Mouse (Mus musculus): Measurements from ENCODE around the gene Fbxo44. TPM values are rescaled to one million over a fixed set of nuclear protein-coding genes. Genes with fewer than 3 reads are reported as not detected.

Gene Fbxo44
- 29.8 and 45.7 TPM in 2 replicates for polyA plus RNA-seq (2012; rRNA removed)

DNA sequence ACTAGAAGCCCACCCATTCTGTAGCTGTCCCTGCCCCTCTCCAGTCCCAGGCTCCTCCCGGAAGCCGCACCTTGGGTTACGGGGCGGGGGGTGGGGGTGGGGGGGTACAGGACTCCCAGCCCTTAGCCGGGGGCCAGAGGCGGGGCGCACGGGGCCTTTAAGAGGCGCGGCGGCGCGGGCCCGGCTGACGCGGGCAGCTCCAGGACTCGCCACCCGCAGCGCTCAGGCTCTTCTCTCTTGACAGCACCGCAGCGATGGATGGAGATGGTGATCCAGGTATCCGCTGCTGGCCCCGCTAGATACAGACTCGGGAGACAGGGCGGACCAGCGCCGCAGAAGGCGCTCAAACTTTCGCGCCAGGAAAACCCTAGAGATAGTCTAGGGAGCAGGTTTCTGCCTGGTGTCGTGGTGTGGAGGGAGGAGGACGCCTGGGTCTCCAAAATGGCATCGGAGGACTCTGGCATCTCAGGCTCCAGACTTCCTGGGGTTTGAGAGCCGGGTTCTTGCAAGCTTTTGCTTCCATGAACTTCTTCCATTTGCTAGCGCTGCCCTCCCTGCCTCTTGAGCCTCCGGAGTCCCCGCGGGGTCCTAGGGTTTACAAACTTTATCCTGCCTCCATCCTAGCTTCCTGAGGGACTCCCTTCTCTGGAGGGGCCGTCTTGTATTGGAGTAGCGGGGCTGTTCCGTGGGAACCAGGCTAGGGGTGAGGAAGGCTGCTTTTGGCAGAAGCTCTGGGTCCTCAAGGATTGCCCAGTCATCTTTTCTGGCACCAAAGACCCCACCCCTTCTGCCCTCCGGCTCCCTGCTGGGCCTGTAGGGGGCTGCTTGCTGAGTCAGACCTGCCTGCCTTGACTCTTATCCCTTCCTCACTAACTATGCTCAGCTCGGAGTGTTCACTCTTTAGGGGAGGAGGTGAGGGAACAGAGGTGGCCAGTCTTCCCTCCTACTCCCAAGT is at the start of gene Fbxo44, which contains the start of gene Fbxo2:
Gene Fbxo44 (minus strand): TSS at position 47 of the 955 bp plus-strand sequence.
Gene Fbxo2 (plus strand): TSS at position 186 of the 955 bp plus-strand sequence.
- TF ChIP-seq CTCF (conservative IDR thresholded peaks at IDR 0.05; ENCODE audit: insufficient read depth, insufficient read length, low read depth, low read length) = no peak
- no peak for TF ChIP-seq POLR2A (IDR thresholded peaks at IDR 0.05; ENCODE audit: low read depth, low read length)
- peak; percentile 40 for DNase-seq
- Histone ChIP-seq H3K27me3 (replicated peaks; ENCODE audit: control insufficient read depth, insufficient read depth, low read length) (no peaks in the 10 kb centered on the region), H3K27ac (ENCODE audit: insufficient read depth, low read depth, low read length) (peak within 1 kb of the TSS; percentile 58), H3K4me3 (ENCODE audit: insufficient read depth, low read depth, low read length) (peak within 1 kb of the TSS; percentile 69), H3K36me3 (ENCODE audit: control insufficient read depth, insufficient read depth, low read length) (no peaks in the 10 kb centered on the region), H3K4me1 (ENCODE audit: control insufficient read depth, insufficient read depth, low read length) (peaks cover 5% of the 10 kb centered on the region; the same call in 1 of the 2 replicates)
- 4% methylated on average over 40 of the region's 43 CpGs for whole genome bisulfite sequencing

GRCm38 (mm10) chr4:148204873-148205232 is 44.6 kb upstream of the Fbxo44 start:
- DNase-seq = no peak
- Histone ChIP-seq H3K27ac (ENCODE audit: insufficient read depth, low read depth, low read length) (no peak overlapping the region), H3K4me3 (ENCODE audit: insufficient read depth, low read depth, low read length) (no peak overlapping the region), H3K36me3 (ENCODE audit: control insufficient read depth, insufficient read depth, low read length) (no peaks in the 10 kb centered on the region), H3K27me3 (replicated peaks; ENCODE audit: control insufficient read depth, insufficient read depth, low read length) (no peaks in the 10 kb centered on the region), H3K4me1 (ENCODE audit: control insufficient read depth, insufficient read depth, low read length) (no peaks in the 10 kb centered on the region)
- WGBS = 51% methylated on average over 6 of the region's 6 CpGs
- TF ChIP-seq CTCF (conservative IDR thresholded peaks at IDR 0.05; ENCODE audit: insufficient read depth, insufficient read length, low read depth, low read length) (no peak), POLR2A (IDR thresholded peaks at IDR 0.05; ENCODE audit: low read depth, low read length) (no peak)

DNA sequence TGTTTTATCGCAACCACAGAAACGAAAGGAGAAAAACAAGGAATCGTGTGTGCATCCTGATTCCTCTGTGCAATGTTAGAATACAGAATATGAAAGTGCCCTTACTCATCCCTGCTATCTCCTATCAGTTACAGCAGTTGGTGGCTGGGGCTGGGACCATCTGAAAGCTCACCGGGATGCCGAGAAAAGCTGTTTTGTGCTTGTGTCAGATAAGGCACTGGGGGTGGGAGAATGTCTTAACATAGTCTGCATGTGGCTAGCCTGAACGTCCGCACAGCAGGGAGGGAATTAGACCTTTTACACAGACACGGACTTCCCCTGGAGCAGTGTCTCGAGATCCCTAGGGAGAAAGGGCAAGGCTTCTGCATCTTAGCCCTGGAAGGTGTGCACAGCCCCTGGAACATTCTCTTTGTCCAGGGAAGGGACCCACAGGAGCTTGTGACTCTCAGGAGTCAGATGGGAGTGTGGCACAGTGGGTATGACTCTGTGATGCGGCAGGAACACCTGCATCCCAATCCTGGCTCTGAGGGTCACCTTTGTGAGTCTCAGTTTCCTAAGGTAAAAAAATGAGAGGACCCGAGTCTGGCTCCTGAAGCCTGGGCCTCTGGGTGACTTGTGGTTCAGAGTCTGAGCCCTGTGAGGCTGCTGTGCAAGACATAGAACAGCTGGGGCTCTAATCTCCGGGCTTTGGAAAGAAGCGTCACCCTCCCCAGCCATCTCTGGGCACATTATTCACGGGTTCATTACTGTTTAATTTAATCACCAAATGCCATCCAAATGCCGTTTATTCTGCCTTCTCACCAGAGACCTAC is 44.0 kb upstream of the Fbxo44 start:
- Histone ChIP-seq H3K27ac (ENCODE audit: insufficient read depth, low read depth, low read length) (no peak overlapping the region), H3K27me3 (replicated peaks; ENCODE audit: control insufficient read depth, insufficient read depth, low read length) (no peaks in the 10 kb centered on the region), H3K4me1 (ENCODE audit: control insufficient read depth, insufficient read depth, low read length) (no peaks in the 10 kb centered on the region), H3K36me3 (ENCODE audit: control insufficient read depth, insufficient read depth, low read length) (no peaks in the 10 kb centered on the region), H3K4me3 (ENCODE audit: insufficient read depth, low read depth, low read length) (no peak overlapping the region)
- TF ChIP-seq POLR2A (IDR thresholded peaks at IDR 0.05; ENCODE audit: low read depth, low read length) (no peak), CTCF (conservative IDR thresholded peaks at IDR 0.05; ENCODE audit: insufficient read depth, insufficient read length, low read depth, low read length) (no peak)
- 60% methylated on average over 15 of the region's 15 CpGs for WGBS
- no peak for DNase-seq

DNA sequence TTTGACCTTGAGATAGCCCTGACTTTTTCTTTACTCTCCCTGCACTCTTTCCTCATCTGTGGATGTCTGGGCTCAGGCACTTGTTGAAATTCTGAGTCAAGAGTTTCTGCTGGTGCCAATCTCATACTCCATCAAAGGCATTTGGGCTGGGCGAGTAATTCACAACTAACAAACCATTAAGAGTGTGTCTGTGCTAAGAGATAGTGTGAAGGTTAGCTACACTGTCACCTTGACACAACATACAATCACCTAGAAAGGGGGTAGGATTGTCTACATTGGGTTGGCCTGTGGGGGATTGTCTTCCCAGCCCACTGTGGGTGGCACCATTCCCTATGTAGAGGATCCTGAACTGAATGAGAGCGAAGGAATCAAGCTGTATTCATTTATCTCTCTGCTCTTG is 43.3 kb upstream of the Fbxo44 start:
- Histone ChIP-seq H3K27me3 (replicated peaks; ENCODE audit: control insufficient read depth, insufficient read depth, low read length) (no peaks in the 10 kb centered on the region), H3K27ac (ENCODE audit: insufficient read depth, low read depth, low read length) (no peak overlapping the region), H3K4me3 (ENCODE audit: insufficient read depth, low read depth, low read length) (no peak overlapping the region), H3K36me3 (ENCODE audit: control insufficient read depth, insufficient read depth, low read length) (no peaks in the 10 kb centered on the region), H3K4me1 (ENCODE audit: control insufficient read depth, insufficient read depth, low read length) (no peaks in the 10 kb centered on the region)
- WGBS = 92% methylated on average over 2 of the region's 2 CpGs
- no peak for TF ChIP-seq POLR2A (IDR thresholded peaks at IDR 0.05; ENCODE audit: low read depth, low read length)
- TF ChIP-seq CTCF (conservative IDR thresholded peaks at IDR 0.05; ENCODE audit: insufficient read depth, insufficient read length, low read depth, low read length) = no peak
- no peak for DNase-seq

DNA sequence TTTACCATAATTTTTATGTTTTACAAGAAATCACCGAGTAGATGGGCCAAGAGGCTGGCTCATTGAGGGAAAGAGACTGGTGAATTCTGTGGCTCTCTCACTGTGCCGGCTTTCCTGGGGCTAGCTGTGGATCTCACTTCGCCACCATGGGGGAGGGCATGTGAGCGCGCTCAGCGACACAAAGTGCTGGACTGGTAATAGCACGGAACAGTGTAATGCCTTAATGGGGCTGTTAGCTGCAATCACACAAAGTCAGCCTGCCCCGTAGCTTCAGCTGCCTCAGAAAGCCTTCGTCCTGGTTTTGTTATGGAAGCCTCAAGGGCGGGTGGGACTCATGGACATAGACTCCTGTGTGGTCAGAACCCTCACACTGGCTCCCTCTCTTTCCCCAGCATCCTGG is 38.4 kb upstream of the Fbxo44 start:
- Histone ChIP-seq H3K27me3 (replicated peaks; ENCODE audit: control insufficient read depth, insufficient read depth, low read length) (no peaks in the 10 kb centered on the region), H3K36me3 (ENCODE audit: control insufficient read depth, insufficient read depth, low read length) (no peaks in the 10 kb centered on the region), H3K4me1 (ENCODE audit: control insufficient read depth, insufficient read depth, low read length) (no peaks in the 10 kb centered on the region), H3K27ac (ENCODE audit: insufficient read depth, low read depth, low read length) (no peak overlapping the region), H3K4me3 (ENCODE audit: insufficient read depth, low read depth, low read length) (no peak overlapping the region)
- 31% methylated on average over 10 of the region's 10 CpGs for WGBS
- TF ChIP-seq POLR2A (IDR thresholded peaks at IDR 0.05; ENCODE audit: low read depth, low read length) (no peak), CTCF (conservative IDR thresholded peaks at IDR 0.05; ENCODE audit: insufficient read depth, insufficient read length, low read depth, low read length) (no peak)
- DNase-seq = no peak

DNA sequence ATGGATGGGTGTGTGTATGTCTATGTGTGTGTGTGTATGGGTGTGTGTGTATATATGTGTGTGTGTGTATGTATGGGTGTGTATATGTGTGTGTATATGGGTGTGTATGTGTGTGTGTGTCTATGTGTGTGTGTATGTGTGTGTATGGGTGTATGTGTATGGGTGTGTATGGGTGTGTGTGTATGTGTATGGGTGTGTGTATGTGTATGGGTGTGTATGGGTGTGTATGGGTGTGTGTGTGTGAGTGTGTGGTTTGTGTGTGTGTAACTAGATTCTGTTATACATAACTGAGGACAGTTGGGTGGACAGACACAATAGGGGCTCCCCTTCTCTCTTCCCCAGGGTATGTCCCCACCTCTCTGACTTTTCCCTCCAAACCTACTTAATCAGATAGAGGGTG is 34.1 kb upstream of the Fbxo44 start:
- no peak overlapping the region for H3K4me3 ChIP-seq (ENCODE audit: insufficient read depth, low read depth, low read length)
- no peak for DNase-seq
- no peaks in the 10 kb centered on the region for H3K4me1 ChIP-seq (ENCODE audit: control insufficient read depth, insufficient read depth, low read length)
- H3K27me3 ChIP-seq (replicated peaks; ENCODE audit: control insufficient read depth, insufficient read depth, low read length) = no peaks in the 10 kb centered on the region
- TF ChIP-seq CTCF (conservative IDR thresholded peaks at IDR 0.05; ENCODE audit: insufficient read depth, insufficient read length, low read depth, low read length) = no peak
- TF ChIP-seq POLR2A (IDR thresholded peaks at IDR 0.05; ENCODE audit: low read depth, low read length) = no peak
- no peaks in the 10 kb centered on the region for H3K36me3 ChIP-seq (ENCODE audit: control insufficient read depth, insufficient read depth, low read length)
- no peak overlapping the region for H3K27ac ChIP-seq (ENCODE audit: insufficient read depth, low read depth, low read length)

Measured in kidney, adult 2 months (tissue).